In genomic region chr6:127151565-127152105, GRCm38 (mm10) we compare ENCODE assay signal across 8 mouse cellular contexts. TPM values are rescaled to one million over a fixed set of nuclear protein-coding genes. Genes with fewer than 3 reads are reported as not detected.
A peak's percentile ranks its signal among the peaks of the same experiment; 100 is the strongest.
DNase-seq lines count a peak whose midpoint lies in the region; ATAC-seq lines count a peak whose summit lies in the region.

No protein-coding gene starts in this region.

- H3K27ac ChIP-seq in heart, embryonic 16.5 days (ENCODE audit: low read length), result peak overlapping the region; percentile 82

- H3K4me1 ChIP-seq in heart, embryonic 16.5 days (ENCODE audit: control insufficient read depth, insufficient read depth, low read length), result peaks cover 50% of the 10 kb centered on the region

- intact Hi-C loops in left cerebral cortex, postnatal 4 days (cut with DNase I), result no loop called here

- peak; percentile 65 for DNase-seq in left cerebral cortex, postnatal 4 days
- no peak for DNase-seq in left cerebral cortex, adult 18-20 months (ENCODE audit: low spot score in 2 of 2)
- peak; percentile 75 for DNase-seq in embryo, embryonic 10.5 days (ENCODE audit: low spot score)
- peak; percentile 33 to 60 for DNase-seq in kidney, postnatal 25 days
- DNase-seq in spleen, adult 12 weeks (ENCODE audit: low spot score), result peak; percentile 36
- DNase-seq in urinary bladder, postnatal 14 days (ENCODE audit: low spot score), result no peak

- peak overlapping the region; percentile 75 for H3K4me3 ChIP-seq in heart, embryonic 16.5 days (ENCODE audit: low read length)

- peak overlapping the region; percentile 67 for H3K9ac ChIP-seq in heart, embryonic 16.5 days (ENCODE audit: low read length)

- no peaks in the 10 kb centered on the region; the same call in 1 of the 2 replicates for H3K27me3 ChIP-seq in heart, embryonic 16.5 days (ENCODE audit: control insufficient read depth, insufficient read depth, low read length)

- peak; percentile 0; the same call in 1 of the 2 replicates for ATAC-seq in heart, embryonic 16.5 days (replicated peaks; ENCODE audit: extremely low read depth, insufficient read depth, low FRiP score)
- peak; percentile 32 for ATAC-seq in megakaryocyte-erythroid progenitor cell, adult 5-6 weeks (replicated peaks; ENCODE audit: low FRiP score, low TSS enrichment, poor library complexity, severe bottlenecking)

- H3K36me3 ChIP-seq in heart, embryonic 16.5 days (ENCODE audit: control insufficient read depth, insufficient read depth), result 0 out of 2 replicates have a peak, but pooled peaks cover 2% of the 10 kb centered on the region

- WGBS in heart, embryonic 16.5 days, result 0% methylated on average over 28 of the region's 29 CpGs

- peak overlapping the region; percentile 84 for H3K4me2 ChIP-seq in heart, embryonic 16.5 days (ENCODE audit: low read depth, low read length)

- H3K9me3 ChIP-seq in heart, embryonic 16.5 days (replicated peaks; ENCODE audit: control insufficient read depth, low read length), result no peaks in the 10 kb centered on the region

RNA-seq across cellular contexts. Expression of gene Ccnd2, which starts 0.4 kb away (rescaled TPM):
- total RNA-seq in left cerebral cortex, postnatal 4 days (2021), result 100 to 1,000 TPM; 139 to 147 TPM
- 10 to 100 TPM; 79.9 to 83.3 TPM for total RNA-seq in left cerebral cortex, adult 18-20 months (2021)
- polyA plus RNA-seq in heart, embryonic 16.5 days (2015; fragmentation: Nextera tagmentation; extraction: Ambion mirVana), result 450 and 476 TPM in 2 replicates
- 73.8 and 98.1 TPM in 2 replicates for total RNA-seq in megakaryocyte-erythroid progenitor cell, adult 5-6 weeks (2014; fragmentation: Nextera tagmentation)
- total RNA-seq in megakaryocyte-erythroid progenitor cell, adult 5-6 weeks (2017), result 37.0 and 40.1 TPM in 2 replicates

RNA-seq across cellular contexts. Expression of gene Tigar, which starts 42.3 kb away (rescaled TPM):
- 10 to 100 TPM; 16.4 to 18.6 TPM for total RNA-seq in left cerebral cortex, postnatal 4 days (2021)
- total RNA-seq in left cerebral cortex, adult 18-20 months (2021), result 10 to 100 TPM; 24.9 to 29.8 TPM
- 7.7 and 8.2 TPM in 2 replicates for polyA plus RNA-seq in heart, embryonic 16.5 days (2015; fragmentation: Nextera tagmentation; extraction: Ambion mirVana)
- 0.47 TPM in 1 of 2 replicates, not detected in the other for total RNA-seq in megakaryocyte-erythroid progenitor cell, adult 5-6 weeks (2014; fragmentation: Nextera tagmentation)
- total RNA-seq in megakaryocyte-erythroid progenitor cell, adult 5-6 weeks (2017), result 0.30 and 3.1 TPM in 2 replicates

Comparison
In these comparisons a context has a peak if more than half of its experiments do, and no peak if none do; other contexts are left out.
1. DNase-seq: peak in left cerebral cortex, postnatal 4 days (single experiment), embryo, embryonic 10.5 days (single experiment), kidney, postnatal 25 days (2 of 2) and spleen, adult 12 weeks (single experiment); none in left cerebral cortex, adult 18-20 months (0 of 2) and urinary bladder, postnatal 14 days (single experiment).
2. RNA of gene Tigar, which starts 42.3 kb away (total RNA-seq): 24.9 to 29.8 TPM in left cerebral cortex, adult 18-20 months and 16.4 to 18.6 TPM in left cerebral cortex, postnatal 4 days; 0.30 to 3.1 TPM in megakaryocyte-erythroid progenitor cell, adult 5-6 weeks; every median in the first group is over 4 times any median in the second.